Mouse (Mus musculus) liver, embryonic 15.5 days (tissue): ENCODE data around the gene Clcn7. TPM values are rescaled to one million over a fixed set of nuclear protein-coding genes. Genes with fewer than 3 reads are reported as not detected.
"Not testable (repeated sequence)": the region's sequence is repeated elsewhere in the genome, so short reads cannot be mapped to it uniquely, and the experiment has no call there.

ENCODE experiments used
- ATAC-seq: fragments of 200-750 bp; cut with Nextera tagmentation; 2 replicates; pipeline ENCODE4 v1.8.0; 2017; ENCODE audit warnings: moderate number of reproducible peaks, mild to moderate bottlenecking, moderate library complexity; ENCODE audit not compliant: insufficient read depth
- H3K27ac ChIP-seq: fragments of 300-500 bp; sonication (generic); replicated peaks from 2 replicates; pipeline ENCODE4 v1.5.1; 2015; ENCODE audit warnings: mild to moderate bottlenecking, inconsistent platforms
- H3K27me3 ChIP-seq: fragments of 300-500 bp; sonication (generic); 2 replicates; pipeline ENCODE4 v1.6.1; 2015; ENCODE audit warnings: mild to moderate bottlenecking, inconsistent platforms
- H3K36me3 ChIP-seq: fragments of 300-500 bp; sonication (generic); replicated peaks from 2 replicates; pipeline ENCODE4 v1.6.1; 2015; ENCODE audit warnings: moderate library complexity, mild to moderate bottlenecking, inconsistent platforms
- H3K4me1 ChIP-seq: fragments of 300-500 bp; sonication (generic); replicated peaks from 2 replicates; pipeline ENCODE4 v1.6.1; 2015; ENCODE audit warnings: inconsistent platforms
- H3K4me2 ChIP-seq: fragments of 300-500 bp; sonication (generic); 2 replicates; pipeline ENCODE4 v1.6.1; 2015; ENCODE audit warnings: moderate library complexity, mild to moderate bottlenecking, inconsistent platforms
- H3K4me3 ChIP-seq: fragments of 300-500 bp; sonication (generic); replicated peaks from 2 replicates; pipeline ENCODE4 v1.5.1; 2015; ENCODE audit warnings: mild to moderate bottlenecking, inconsistent platforms
- H3K9ac ChIP-seq: fragments of 300-500 bp; sonication (generic); 2 replicates; pipeline ENCODE4 v1.6.1; 2015; ENCODE audit warnings: moderate library complexity, mild to moderate bottlenecking, inconsistent platforms
- H3K9me3 ChIP-seq: fragments of 300-500 bp; sonication (generic); replicated peaks from 2 replicates; pipeline ENCODE4 v1.6.1; 2016; ENCODE audit warnings: inconsistent platforms
- WGBS: fragments of 180-500 bp; shearing (Covaris S2); methylation state at CpG from one replicate; pipeline ENCODE4 v1.1.7; 2015; ENCODE audit warnings: mixed read lengths; ENCODE audit not compliant: insufficient replicate concordance; 5-methylcytosine and 5-hydroxymethylcytosine counted together
- polyA plus RNA-seq: library from polyadenylated mRNA; unstranded; fragments of >200 nt; fragmentation: Nextera tagmentation; extraction: Ambion mirVana; gene quantifications from 2 replicates; pipeline ENCODE4 v1.2.1, GENCODE M21; 2015

Clcn7 gene
- polyA plus RNA-seq, 1 experiment from 2014 or later, result 10.7 TPM

- WGBS, result 81% methylated on average over 6 of the region's 6 CpGs
- Histone ChIP-seq H3K27me3 (no peaks in the 10 kb centered on the region), H3K4me2 (no peak overlapping the region), H3K9me3 (no peaks in the 10 kb centered on the region), H3K9ac (no peak overlapping the region), H3K4me1 (peaks cover 19% of the 10 kb centered on the region), H3K36me3 (peaks cover 39% of the 10 kb centered on the region), H3K27ac (no peak overlapping the region), H3K4me3 (no peak overlapping the region)
- ATAC-seq, result no peak
Measured at GRCm38 (mm10) chr17:25110590-25110989, 22.6 kb upstream of the Clcn7 start.

GRCm38 (mm10) chr17:25111220-25111619 lies 22.0 kb upstream of the Clcn7 start:
- peaks cover 24% of the 10 kb centered on the region for H3K4me1 ChIP-seq
- H3K9me3 ChIP-seq, result no peaks in the 10 kb centered on the region
- peaks cover 32% of the 10 kb centered on the region for H3K36me3 ChIP-seq
- no peaks in the 10 kb centered on the region for H3K27me3 ChIP-seq
- H3K9ac ChIP-seq, result no peak overlapping the region
- no peak overlapping the region for H3K4me3 ChIP-seq
- WGBS, result 74% methylated on average over 5 of the region's 5 CpGs
- no peak overlapping the region for H3K27ac ChIP-seq
- ATAC-seq, result no peak
- H3K4me2 ChIP-seq, result no peak overlapping the region

DNA sequence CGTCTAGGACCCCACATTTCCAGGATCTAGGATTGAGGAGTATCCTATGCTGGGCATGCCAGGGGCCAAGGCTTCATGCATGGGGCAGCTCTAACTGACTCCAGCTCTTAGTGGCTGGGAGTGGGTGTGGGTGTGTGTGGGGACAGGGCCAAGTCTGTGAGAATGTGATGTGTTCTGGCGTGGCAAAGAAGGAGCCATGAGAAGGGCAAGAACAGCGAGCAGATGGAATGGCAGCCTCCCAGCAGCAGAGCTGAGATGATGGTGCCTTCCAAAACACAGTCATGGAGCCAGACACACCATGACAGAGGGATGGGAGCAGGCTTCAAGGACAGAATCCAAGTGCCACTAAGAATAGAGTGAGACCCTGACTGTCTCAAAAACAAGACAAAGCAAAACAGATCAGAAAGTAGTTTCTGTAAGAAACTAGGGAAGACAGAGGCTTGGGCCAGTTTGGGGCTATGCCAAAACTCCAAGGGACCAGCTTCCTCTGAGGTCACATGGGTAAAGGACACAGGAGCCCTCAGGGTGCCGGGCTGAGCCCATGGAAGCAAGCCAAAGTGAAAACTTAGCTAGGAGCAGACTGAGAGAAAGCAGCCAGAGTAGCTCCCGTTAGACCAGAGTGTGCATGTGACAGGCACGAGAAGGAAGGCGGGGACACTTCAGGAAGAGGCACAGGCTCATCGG lies 21.3 kb upstream of the Clcn7 start:
- no peak for ATAC-seq
- WGBS, result 71% methylated on average over 8 of the region's 8 CpGs
- Histone ChIP-seq H3K9ac (no peak overlapping the region), H3K27me3 (no peaks in the 10 kb centered on the region), H3K4me1 (peaks cover 27% of the 10 kb centered on the region), H3K4me2 (no peak overlapping the region), H3K9me3 (no peaks in the 10 kb centered on the region), H3K4me3 (no peak overlapping the region), H3K36me3 (peaks cover 31% of the 10 kb centered on the region), H3K27ac (peak overlapping the region; percentile 57; the same call in 1 of the 2 replicates)

- 74% methylated on average over 3 of the region's 3 CpGs for WGBS
- H3K4me1 ChIP-seq, result peaks cover 31% of the 10 kb centered on the region
- H3K36me3 ChIP-seq, result peaks cover 28% of the 10 kb centered on the region
- H3K4me2 ChIP-seq, result no peak overlapping the region
- no peak for ATAC-seq
- H3K9ac ChIP-seq, result no peak overlapping the region
- peak overlapping the region; percentile 57; the same call in 1 of the 2 replicates for H3K27ac ChIP-seq
- H3K4me3 ChIP-seq, result no peak overlapping the region
- H3K9me3 ChIP-seq, result no peaks in the 10 kb centered on the region
- H3K27me3 ChIP-seq, result no peaks in the 10 kb centered on the region
Measured at GRCm38 (mm10) chr17:25112423-25112810, 20.8 kb upstream of the Clcn7 start.

- Histone ChIP-seq H3K27me3 (peaks cover 8% of the 10 kb centered on the region), H3K9me3 (no peaks in the 10 kb centered on the region), H3K27ac (peak overlapping the region; percentile 85), H3K9ac (peak overlapping the region; percentile 69), H3K36me3 (peaks cover 11% of the 10 kb centered on the region; the same call in 1 of the 2 replicates), H3K4me3 (peak overlapping the region; percentile 74), H3K4me2 (peak overlapping the region; percentile 100), H3K4me1 (peaks cover 39% of the 10 kb centered on the region)
- ATAC-seq, result peak; percentile 68
- 9% methylated on average over 23 of the region's 23 CpGs for WGBS
Measured at GRCm38 (mm10) chr17:25114908-25115645, 18.1 kb upstream of the Clcn7 start.

DNA sequence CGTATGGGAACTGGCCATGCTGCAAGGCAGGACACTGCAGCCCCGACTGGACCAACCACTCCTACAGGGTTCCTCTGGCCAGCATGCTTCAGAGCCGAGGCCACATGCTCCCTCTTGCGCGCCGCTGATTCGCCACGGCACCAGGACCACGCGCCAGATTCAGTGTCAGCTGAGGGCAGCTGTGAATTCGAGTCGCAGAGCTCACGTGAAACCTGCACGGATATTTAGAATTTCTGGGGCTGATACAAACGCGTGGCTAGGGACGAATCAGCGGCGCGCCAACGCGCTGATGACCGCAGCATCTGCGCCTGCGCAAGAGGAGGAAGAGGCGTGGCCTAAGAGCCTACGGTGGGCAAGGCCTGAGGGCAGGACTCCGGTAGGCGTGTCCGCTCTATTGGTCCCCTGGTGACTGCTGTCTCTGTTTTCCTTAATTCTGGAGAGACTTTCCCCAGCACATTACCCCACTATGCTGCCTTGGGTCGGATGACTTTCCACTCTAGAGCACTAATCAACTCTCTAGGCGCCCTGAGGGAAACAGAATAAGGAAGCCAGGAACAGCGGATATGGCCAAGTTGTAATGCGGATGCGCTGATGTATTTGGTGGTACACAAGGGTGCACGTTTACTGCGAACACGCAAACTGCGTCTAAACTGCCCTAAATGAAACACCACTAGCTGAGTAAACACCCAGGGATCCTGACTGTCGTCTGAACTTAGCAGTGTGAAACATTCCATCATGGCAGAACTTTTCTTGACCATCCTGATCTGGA lies 17.3 kb upstream of the Clcn7 start, which contains the start of gene Telo2:
Gene Telo2 (minus strand): TSS at position 304 of the 769 bp plus-strand sequence.
- 0 out of 2 replicates have a peak, but pooled peaks cover 3% of the 10 kb centered on the region for H3K36me3 ChIP-seq
- H3K27me3 ChIP-seq, result peaks cover 14% of the 10 kb centered on the region
- peak within 1 kb of the TSS; percentile 85 for H3K27ac ChIP-seq
- H3K4me3 ChIP-seq, result peak within 1 kb of the TSS; percentile 74
- WGBS, result 5% methylated on average over 40 of the region's 40 CpGs
- H3K4me1 ChIP-seq, result peaks cover 41% of the 10 kb centered on the region
- no peaks in the 10 kb centered on the region for H3K9me3 ChIP-seq
- H3K4me2 ChIP-seq, result peak within 1 kb of the TSS; percentile 100
- H3K9ac ChIP-seq, result peak within 1 kb of the TSS; percentile 69
- ATAC-seq, result peak; percentile 86

DNA sequence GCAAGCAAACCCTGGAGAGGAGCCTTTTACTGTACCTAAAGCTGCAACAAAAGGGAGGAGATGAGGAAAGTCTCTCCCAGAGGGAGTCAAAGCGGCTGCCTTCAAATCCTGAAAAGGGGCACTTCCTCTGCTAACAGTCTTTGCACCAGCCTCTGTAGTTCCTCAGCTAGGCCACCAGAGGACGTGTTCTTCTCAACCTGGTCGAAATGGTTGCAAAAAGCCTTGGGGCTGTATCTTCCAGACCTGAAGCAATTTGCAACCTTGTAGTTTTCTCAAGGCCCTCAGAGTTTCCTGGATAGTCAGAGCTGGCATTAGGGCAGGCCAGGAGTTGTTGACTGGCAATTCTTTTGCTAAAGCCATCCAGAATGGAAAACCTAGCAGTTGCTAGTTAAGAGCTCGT lies 15.9 kb upstream of the Clcn7 start:
- Histone ChIP-seq H3K4me1 (peaks cover 41% of the 10 kb centered on the region), H3K9me3 (no peaks in the 10 kb centered on the region), H3K27me3 (peaks cover 24% of the 10 kb centered on the region), H3K9ac (no peak overlapping the region), H3K27ac (no peak overlapping the region), H3K36me3 (0 out of 2 replicates have a peak, but pooled peaks cover 1% of the 10 kb centered on the region), H3K4me2 (no peak overlapping the region), H3K4me3 (no peak overlapping the region)
- no peak for ATAC-seq
- WGBS, result 35% methylated on average over 4 of the region's 4 CpGs

DNA sequence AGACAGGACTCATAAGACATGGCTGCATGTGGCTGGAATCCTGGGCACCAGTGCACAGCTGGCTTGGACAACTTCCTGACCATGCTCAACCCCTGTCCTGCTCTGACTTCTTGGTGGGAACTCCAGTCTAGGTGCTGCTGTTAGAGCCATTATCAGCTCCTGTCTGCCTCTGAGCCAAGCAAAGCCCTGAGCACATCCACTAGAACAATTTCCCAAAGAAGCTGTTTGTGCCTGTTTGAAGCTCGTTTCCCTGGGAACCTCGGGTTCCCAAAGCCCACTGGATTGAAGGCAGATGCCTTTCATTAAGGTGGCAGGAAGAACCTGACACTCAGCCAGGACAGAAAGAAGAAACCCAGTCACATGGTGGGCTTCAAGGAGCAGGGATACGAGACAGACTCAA lies 12.8 kb upstream of the Clcn7 start, which contains the start of gene Ptx4:
Gene Ptx4 (plus strand): TSS at position 355 of the 400 bp plus-strand sequence.
- H3K4me2 ChIP-seq, result no peak within 1 kb of the TSS
- peaks cover 37% of the 10 kb centered on the region for H3K4me1 ChIP-seq
- WGBS, result 35% methylated on average over 3 of the region's 3 CpGs
- H3K36me3 ChIP-seq, result no peaks in the 10 kb centered on the region
- no peaks in the 10 kb centered on the region for H3K9me3 ChIP-seq
- no peak for ATAC-seq
- peaks cover 43% of the 10 kb centered on the region for H3K27me3 ChIP-seq
- no peak within 1 kb of the TSS for H3K4me3 ChIP-seq
- H3K27ac ChIP-seq, result no peak within 1 kb of the TSS
- H3K9ac ChIP-seq, result no peak within 1 kb of the TSS

DNA sequence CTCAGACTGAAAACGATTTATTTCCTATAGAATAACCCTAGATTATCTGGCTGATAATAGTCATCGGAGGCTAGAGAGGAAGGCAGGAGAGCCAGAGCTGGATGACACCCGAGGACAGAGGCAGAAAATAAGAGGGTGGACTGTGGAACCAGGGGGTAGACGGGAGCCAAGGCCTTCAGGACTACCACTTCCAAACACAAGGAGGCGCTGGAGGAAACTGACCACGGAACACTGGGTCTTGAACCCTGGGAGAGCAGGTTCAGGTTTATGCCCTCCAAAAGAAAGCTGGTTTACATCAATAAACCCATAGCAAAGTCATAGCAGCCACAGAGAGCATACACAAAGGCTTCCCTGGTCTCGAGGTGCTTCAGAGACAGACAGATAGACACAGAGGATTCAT lies 9.2 kb upstream of the Clcn7 start:
- no peak overlapping the region for H3K9ac ChIP-seq
- 21% methylated on average over 7 of the region's 7 CpGs for WGBS
- peaks cover 36% of the 10 kb centered on the region for H3K27me3 ChIP-seq
- H3K4me1 ChIP-seq, result peaks cover 56% of the 10 kb centered on the region
- no peaks in the 10 kb centered on the region for H3K36me3 ChIP-seq
- H3K9me3 ChIP-seq, result no peaks in the 10 kb centered on the region
- H3K4me2 ChIP-seq, result no peak overlapping the region
- no peak overlapping the region for H3K4me3 ChIP-seq
- ATAC-seq, result no peak
- no peak overlapping the region for H3K27ac ChIP-seq

DNA sequence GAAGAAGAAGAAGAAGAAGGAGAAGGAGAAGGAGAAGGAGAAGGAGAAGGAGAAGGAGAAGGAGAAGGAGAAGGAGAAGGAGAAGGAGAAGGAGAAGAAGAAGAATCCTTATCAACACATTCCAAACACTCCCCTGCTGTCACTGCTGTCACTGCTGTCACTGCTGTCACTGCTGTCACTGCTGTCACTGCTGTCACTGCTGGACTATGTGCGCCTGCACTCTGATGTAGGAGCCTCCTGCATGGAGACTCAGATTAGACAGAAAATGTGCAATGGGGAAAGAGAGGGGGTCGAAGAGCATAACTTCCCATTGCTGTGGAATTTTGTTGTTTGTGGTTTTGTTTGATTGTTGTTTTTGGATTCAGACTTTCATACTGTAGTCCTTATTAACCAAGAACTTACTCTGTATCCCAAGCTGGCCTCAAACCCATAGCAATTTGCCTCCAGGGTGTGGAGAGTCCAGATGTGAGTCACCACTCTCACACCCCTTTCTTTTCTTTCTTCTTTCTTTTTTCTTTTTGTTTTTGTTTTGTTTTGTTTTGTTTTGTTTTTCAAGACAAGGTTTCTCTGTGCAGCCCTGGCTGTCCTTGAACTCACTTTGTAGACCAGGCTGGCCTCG lies 7.6 kb upstream of the Clcn7 start:
- not testable (repeated sequence) for H3K4me3 ChIP-seq, H3K9me3 ChIP-seq, H3K36me3 ChIP-seq, H3K9ac ChIP-seq
- 38% methylated on average over 3 of the region's 3 CpGs for WGBS
- ATAC-seq, result peak; percentile 41; the same call in 1 of the 2 replicates
- Histone ChIP-seq H3K27ac (peak overlapping the region; percentile 92), H3K4me2 (peak overlapping the region; percentile 18; the same call in 1 of the 2 replicates), H3K27me3 (peaks cover 33% of the 10 kb centered on the region), H3K4me1 (peaks cover 47% of the 10 kb centered on the region)
